Comparison of ENCODE assay signal across 8 mouse cellular contexts in the genomic region with DNA sequence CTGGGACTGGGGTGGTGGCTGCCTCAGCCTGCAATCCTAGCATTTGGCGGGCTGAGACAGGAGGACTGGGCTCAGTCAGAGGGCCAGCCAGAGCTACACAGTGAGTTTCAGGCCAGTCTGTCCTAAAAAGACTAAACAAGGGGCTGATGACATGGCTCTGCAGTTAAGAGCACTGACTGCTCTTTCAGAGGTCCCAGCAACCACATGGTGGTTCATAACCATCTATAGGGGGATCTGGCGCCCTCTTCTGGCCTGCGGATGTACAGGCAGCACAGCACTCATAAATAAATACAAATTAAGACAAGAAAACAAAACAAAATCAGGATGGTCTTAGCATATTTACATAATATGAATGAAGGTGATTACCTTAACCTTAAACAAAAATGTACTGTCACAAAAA. TPM values are rescaled to one million over a fixed set of nuclear protein-coding genes. Genes with fewer than 3 reads are reported as not detected.
DNase-seq lines count a peak whose midpoint lies in the region; ATAC-seq lines count a peak whose summit lies in the region.

No protein-coding gene starts in this region.

- peak overlapping the region; percentile 85 for H3K4me2 ChIP-seq in intestine, embryonic 14.5 days (ENCODE audit: low read length)
- no peak overlapping the region for H3K4me2 ChIP-seq in intestine, embryonic 16.5 days (ENCODE audit: low read depth, low read length)
- peak overlapping the region; percentile 62 for H3K4me2 ChIP-seq in forebrain, embryonic 14.5 days (ENCODE audit: low read length)
- H3K4me2 ChIP-seq in hindbrain, embryonic 16.5 days (ENCODE audit: low read length): peak overlapping the region; percentile 79
- peak overlapping the region; percentile 46 for H3K4me2 ChIP-seq in limb, embryonic 15.5 days
- H3K4me2 ChIP-seq in midbrain, embryonic 14.5 days (ENCODE audit: low read length): peak overlapping the region; percentile 58
- peak overlapping the region; percentile 72 for H3K4me2 ChIP-seq in stomach, embryonic 14.5 days (replicated peaks; ENCODE audit: low read depth, low read length)

- no peak overlapping the region for H3K9ac ChIP-seq in intestine, embryonic 14.5 days (ENCODE audit: low read length)
- no peak overlapping the region for H3K9ac ChIP-seq in intestine, embryonic 16.5 days (ENCODE audit: low read depth, low read length)
- H3K9ac ChIP-seq in forebrain, embryonic 14.5 days (ENCODE audit: low read length): no peak overlapping the region; the same call in 1 of the 2 replicates
- no peak overlapping the region for H3K9ac ChIP-seq in hindbrain, embryonic 16.5 days (ENCODE audit: low read depth, low read length)
- H3K9ac ChIP-seq in limb, embryonic 15.5 days: no peak overlapping the region
- H3K9ac ChIP-seq in midbrain, embryonic 14.5 days (replicated peaks; ENCODE audit: low read length): no peak overlapping the region
- no peak overlapping the region for H3K9ac ChIP-seq in stomach, embryonic 14.5 days (replicated peaks; ENCODE audit: low read depth, low read length)

- peak; percentile 78 for DNase-seq in intestine, embryonic 14.5 days (ENCODE audit: low spot score)
- DNase-seq in cerebellum, adult 18-20 months: peak; percentile 74 to 81
- peak; percentile 78 for DNase-seq in forebrain, embryonic 14.5 days (ENCODE audit: low spot score)
- peak; percentile 84 for DNase-seq in midbrain, embryonic 14.5 days

- peaks cover 24% of the 10 kb centered on the region for H3K36me3 ChIP-seq in intestine, embryonic 14.5 days (ENCODE audit: control insufficient read depth, insufficient read depth, low read length)
- H3K36me3 ChIP-seq in intestine, embryonic 16.5 days (ENCODE audit: control insufficient read depth, insufficient read depth, low read length): peaks cover 8% of the 10 kb centered on the region; the same call in 1 of the 2 replicates
- H3K36me3 ChIP-seq in forebrain, embryonic 14.5 days (ENCODE audit: control insufficient read depth, insufficient read depth, low read length): peaks cover 24% of the 10 kb centered on the region
- peaks cover 14% of the 10 kb centered on the region for H3K36me3 ChIP-seq in hindbrain, embryonic 16.5 days (ENCODE audit: control insufficient read depth, insufficient read depth, low read length)
- H3K36me3 ChIP-seq in limb, embryonic 15.5 days: peaks cover 29% of the 10 kb centered on the region
- peaks cover 27% of the 10 kb centered on the region for H3K36me3 ChIP-seq in midbrain, embryonic 14.5 days (ENCODE audit: control insufficient read depth, insufficient read depth, low read length)
- H3K36me3 ChIP-seq in stomach, embryonic 14.5 days (ENCODE audit: control insufficient read depth, insufficient read depth, low read length): peaks cover 16% of the 10 kb centered on the region

- no peak overlapping the region for H3K27ac ChIP-seq in intestine, embryonic 14.5 days (ENCODE audit: low read depth)
- H3K27ac ChIP-seq in intestine, embryonic 16.5 days (ENCODE audit: low read length): no peak overlapping the region
- no peak overlapping the region for H3K27ac ChIP-seq in forebrain, embryonic 14.5 days (ENCODE audit: low read depth, low read length)
- no peak overlapping the region for H3K27ac ChIP-seq in hindbrain, embryonic 16.5 days (ENCODE audit: low read depth, low read length)
- no peak overlapping the region for H3K27ac ChIP-seq in limb, embryonic 15.5 days
- no peak overlapping the region for H3K27ac ChIP-seq in midbrain, embryonic 14.5 days (replicated peaks; ENCODE audit: low read depth, low read length)
- no peak overlapping the region for H3K27ac ChIP-seq in stomach, embryonic 14.5 days (ENCODE audit: low read length)

- ATAC-seq in intestine, embryonic 14.5 days (replicated peaks; ENCODE audit: low FRiP score, low TSS enrichment, low read depth): no peak
- no peak for ATAC-seq in intestine, embryonic 16.5 days
- no peak; the same call in 1 of the 2 replicates for ATAC-seq in forebrain, embryonic 14.5 days
- no peak for ATAC-seq in hindbrain, embryonic 16.5 days
- ATAC-seq in limb, embryonic 15.5 days (ENCODE audit: insufficient number of reproducible peaks, low FRiP score, low TSS enrichment, low read depth): no peak
- no peak for ATAC-seq in midbrain, embryonic 14.5 days (ENCODE audit: low FRiP score, low TSS enrichment)
- no peak for ATAC-seq in stomach, embryonic 14.5 days (ENCODE audit: insufficient number of reproducible peaks, insufficient read depth, low FRiP score, low read depth)

- H3K4me1 ChIP-seq in intestine, embryonic 14.5 days (replicated peaks; ENCODE audit: control insufficient read depth, insufficient read depth, low read length): peaks cover 9% of the 10 kb centered on the region
- peaks cover 9% of the 10 kb centered on the region for H3K4me1 ChIP-seq in intestine, embryonic 16.5 days (ENCODE audit: control insufficient read depth, insufficient read depth, low read length)
- peaks cover 11% of the 10 kb centered on the region for H3K4me1 ChIP-seq in forebrain, embryonic 14.5 days (ENCODE audit: control insufficient read depth, insufficient read depth, low read length)
- peaks cover 7% of the 10 kb centered on the region for H3K4me1 ChIP-seq in hindbrain, embryonic 16.5 days (ENCODE audit: control insufficient read depth, insufficient read depth, low read depth, low read length)
- peaks cover 15% of the 10 kb centered on the region for H3K4me1 ChIP-seq in limb, embryonic 15.5 days
- no peaks in the 10 kb centered on the region for H3K4me1 ChIP-seq in midbrain, embryonic 14.5 days (ENCODE audit: control insufficient read depth, insufficient read depth, low read length)
- H3K4me1 ChIP-seq in stomach, embryonic 14.5 days (ENCODE audit: control insufficient read depth, insufficient read depth, low read length): peaks cover 8% of the 10 kb centered on the region; the same call in 1 of the 2 replicates

- H3K27me3 ChIP-seq in intestine, embryonic 14.5 days (replicated peaks; ENCODE audit: control insufficient read depth, insufficient read depth, low read length): no peaks in the 10 kb centered on the region
- H3K27me3 ChIP-seq in intestine, embryonic 16.5 days (replicated peaks; ENCODE audit: control insufficient read depth, insufficient read depth, low read length): no peaks in the 10 kb centered on the region
- H3K27me3 ChIP-seq in forebrain, embryonic 14.5 days (replicated peaks; ENCODE audit: control insufficient read depth, insufficient read depth, low read length): no peaks in the 10 kb centered on the region
- H3K27me3 ChIP-seq in hindbrain, embryonic 16.5 days (replicated peaks; ENCODE audit: control insufficient read depth, insufficient read depth, low read length): no peaks in the 10 kb centered on the region
- H3K27me3 ChIP-seq in limb, embryonic 15.5 days: no peaks in the 10 kb centered on the region
- 0 out of 2 replicates have a peak, but pooled peaks cover 5% of the 10 kb centered on the region for H3K27me3 ChIP-seq in midbrain, embryonic 14.5 days (ENCODE audit: control insufficient read depth, insufficient read depth, low read length)
- no peaks in the 10 kb centered on the region for H3K27me3 ChIP-seq in stomach, embryonic 14.5 days (ENCODE audit: control insufficient read depth, insufficient read depth, low read length)

- WGBS in intestine, embryonic 14.5 days: 37% methylated on average over 3 of the region's 3 CpGs
- 35% methylated on average over 3 of the region's 3 CpGs for WGBS in intestine, embryonic 16.5 days
- 35% methylated on average over 3 of the region's 3 CpGs for WGBS in forebrain, embryonic 14.5 days
- WGBS in hindbrain, embryonic 16.5 days: 26% methylated on average over 3 of the region's 3 CpGs
- 38% methylated on average over 3 of the region's 3 CpGs for WGBS in limb, embryonic 15.5 days
- 31% methylated on average over 3 of the region's 3 CpGs for WGBS in midbrain, embryonic 14.5 days
- 32% methylated on average over 3 of the region's 3 CpGs for WGBS in stomach, embryonic 14.5 days

- peak overlapping the region; percentile 92 for H3K4me3 ChIP-seq in intestine, embryonic 14.5 days (ENCODE audit: low read depth, low read length)
- no peak overlapping the region; the same call in 1 of the 2 replicates for H3K4me3 ChIP-seq in intestine, embryonic 16.5 days (ENCODE audit: low read length)
- H3K4me3 ChIP-seq in forebrain, embryonic 14.5 days (ENCODE audit: low read depth, low read length): peak overlapping the region; percentile 80
- H3K4me3 ChIP-seq in hindbrain, embryonic 16.5 days (ENCODE audit: low read length): peak overlapping the region; percentile 72
- H3K4me3 ChIP-seq in limb, embryonic 15.5 days: peak overlapping the region; percentile 76; the same call in 1 of the 2 replicates
- peak overlapping the region; percentile 76 for H3K4me3 ChIP-seq in midbrain, embryonic 14.5 days (replicated peaks; ENCODE audit: low read depth, low read length)
- peak overlapping the region; percentile 94; the same call in 1 of the 2 replicates for H3K4me3 ChIP-seq in stomach, embryonic 14.5 days (ENCODE audit: low read depth, low read length)

- no peaks in the 10 kb centered on the region for H3K9me3 ChIP-seq in intestine, embryonic 14.5 days (ENCODE audit: control insufficient read depth, low read length)
- no peaks in the 10 kb centered on the region for H3K9me3 ChIP-seq in intestine, embryonic 16.5 days (ENCODE audit: control insufficient read depth, low read length)
- no peaks in the 10 kb centered on the region for H3K9me3 ChIP-seq in forebrain, embryonic 14.5 days (replicated peaks; ENCODE audit: control insufficient read depth, low read length)
- H3K9me3 ChIP-seq in hindbrain, embryonic 16.5 days (ENCODE audit: control insufficient read depth, low read length): no peaks in the 10 kb centered on the region
- H3K9me3 ChIP-seq in limb, embryonic 15.5 days: no peaks in the 10 kb centered on the region
- H3K9me3 ChIP-seq in midbrain, embryonic 14.5 days (ENCODE audit: control insufficient read depth, low read length): no peaks in the 10 kb centered on the region
- H3K9me3 ChIP-seq in stomach, embryonic 14.5 days (ENCODE audit: control insufficient read depth, low read depth, low read length): no peaks in the 10 kb centered on the region

RNA-seq across cellular contexts. Expression of a gene that starts 1.4 kb away (rescaled TPM):
- polyA plus RNA-seq in intestine, embryonic 14.5 days (2014; fragmentation: Nextera tagmentation; extraction: Ambion mirVana): 152 and 159 TPM in 2 replicates
- polyA plus RNA-seq in intestine, embryonic 16.5 days (2015; fragmentation: Nextera tagmentation; extraction: Ambion mirVana): 146 and 155 TPM in 2 replicates
- polyA plus RNA-seq in forebrain, embryonic 14.5 days (2014; fragmentation: Nextera tagmentation; extraction: Ambion mirVana): 166 and 178 TPM in 2 replicates
- polyA plus RNA-seq in hindbrain, embryonic 16.5 days (2015; fragmentation: Nextera tagmentation; extraction: Ambion mirVana): 214 and 227 TPM in 2 replicates
- polyA plus RNA-seq in limb, embryonic 15.5 days (2015; fragmentation: Nextera tagmentation; extraction: Ambion mirVana): 193 and 203 TPM in 2 replicates
- polyA plus RNA-seq in midbrain, embryonic 14.5 days (2014; fragmentation: Nextera tagmentation; extraction: Ambion mirVana): 196 and 210 TPM in 2 replicates
- polyA plus RNA-seq in stomach, embryonic 14.5 days (2014; fragmentation: Nextera tagmentation; extraction: Ambion mirVana): 180 and 186 TPM in 2 replicates

RNA-seq across cellular contexts. Expression of a gene that starts 10.0 kb away (rescaled TPM):
- polyA plus RNA-seq in intestine, embryonic 14.5 days (2014; fragmentation: Nextera tagmentation; extraction: Ambion mirVana): 400 and 437 TPM in 2 replicates
- polyA plus RNA-seq in intestine, embryonic 16.5 days (2015; fragmentation: Nextera tagmentation; extraction: Ambion mirVana): 462 and 467 TPM in 2 replicates
- 363 and 474 TPM in 2 replicates for polyA plus RNA-seq in forebrain, embryonic 14.5 days (2014; fragmentation: Nextera tagmentation; extraction: Ambion mirVana)
- polyA plus RNA-seq in hindbrain, embryonic 16.5 days (2015; fragmentation: Nextera tagmentation; extraction: Ambion mirVana): 453 and 454 TPM in 2 replicates
- polyA plus RNA-seq in limb, embryonic 15.5 days (2015; fragmentation: Nextera tagmentation; extraction: Ambion mirVana): 496 and 523 TPM in 2 replicates
- 526 and 563 TPM in 2 replicates for polyA plus RNA-seq in midbrain, embryonic 14.5 days (2014; fragmentation: Nextera tagmentation; extraction: Ambion mirVana)
- polyA plus RNA-seq in stomach, embryonic 14.5 days (2014; fragmentation: Nextera tagmentation; extraction: Ambion mirVana): 506 and 565 TPM in 2 replicates

RNA-seq across cellular contexts. Expression of a gene that starts 17.3 kb away (rescaled TPM):
- polyA plus RNA-seq in intestine, embryonic 14.5 days (2014; fragmentation: Nextera tagmentation; extraction: Ambion mirVana): 62.4 and 63.0 TPM in 2 replicates
- 62.6 and 65.0 TPM in 2 replicates for polyA plus RNA-seq in intestine, embryonic 16.5 days (2015; fragmentation: Nextera tagmentation; extraction: Ambion mirVana)
- polyA plus RNA-seq in forebrain, embryonic 14.5 days (2014; fragmentation: Nextera tagmentation; extraction: Ambion mirVana): 68.1 and 72.7 TPM in 2 replicates
- 53.8 and 58.2 TPM in 2 replicates for polyA plus RNA-seq in hindbrain, embryonic 16.5 days (2015; fragmentation: Nextera tagmentation; extraction: Ambion mirVana)
- 76.6 and 80.6 TPM in 2 replicates for polyA plus RNA-seq in limb, embryonic 15.5 days (2015; fragmentation: Nextera tagmentation; extraction: Ambion mirVana)
- 53.4 and 61.2 TPM in 2 replicates for polyA plus RNA-seq in midbrain, embryonic 14.5 days (2014; fragmentation: Nextera tagmentation; extraction: Ambion mirVana)
- 67.7 and 71.7 TPM in 2 replicates for polyA plus RNA-seq in stomach, embryonic 14.5 days (2014; fragmentation: Nextera tagmentation; extraction: Ambion mirVana)

RNA-seq across cellular contexts. Expression of a gene that starts 49.1 kb away (rescaled TPM):
- 0.89 and 1.1 TPM in 2 replicates for polyA plus RNA-seq in intestine, embryonic 14.5 days (2014; fragmentation: Nextera tagmentation; extraction: Ambion mirVana)
- 3.6 and 10.1 TPM in 2 replicates for polyA plus RNA-seq in intestine, embryonic 16.5 days (2015; fragmentation: Nextera tagmentation; extraction: Ambion mirVana)
- 0.85 and 0.99 TPM in 2 replicates for polyA plus RNA-seq in forebrain, embryonic 14.5 days (2014; fragmentation: Nextera tagmentation; extraction: Ambion mirVana)
- 1.7 and 2.1 TPM in 2 replicates for polyA plus RNA-seq in hindbrain, embryonic 16.5 days (2015; fragmentation: Nextera tagmentation; extraction: Ambion mirVana)
- 2.7 and 4.0 TPM in 2 replicates for polyA plus RNA-seq in limb, embryonic 15.5 days (2015; fragmentation: Nextera tagmentation; extraction: Ambion mirVana)
- 0.54 and 0.61 TPM in 2 replicates for polyA plus RNA-seq in midbrain, embryonic 14.5 days (2014; fragmentation: Nextera tagmentation; extraction: Ambion mirVana)
- 1.2 and 1.6 TPM in 2 replicates for polyA plus RNA-seq in stomach, embryonic 14.5 days (2014; fragmentation: Nextera tagmentation; extraction: Ambion mirVana)
